Mouse (Mus musculus) layer of hippocampus, adult 6 months (tissue): Measurements from ENCODE around the gene Fancm. TPM values are rescaled to one million over a fixed set of nuclear protein-coding genes. Genes with fewer than 3 reads are reported as not detected.

Source experiments
- long read RNA-seq, 2 experiments: library from polyadenylated mRNA; unstranded; transcript quantifications; one replicate each; pipeline ENCODE4 v2.0.0; 2019 to 2020
- polyA plus RNA-seq: library from polyadenylated mRNA; unstranded; fragments of <200 nt; fragmentation: Nextera tagmentation; gene quantifications from 2 replicates; pipeline ENCODE4 v1.2.3, GENCODE M21; 2021

The Fancm gene
- polyA plus RNA-seq, result 1.3 and 1.8 TPM in 2 replicates
- long read RNA-seq, experiment 1, full-length matches to known transcripts, result 3 of 3 reads
- long read RNA-seq, experiment 1, partial matches to known transcripts, result 0 of 3 reads
- long read RNA-seq, experiment 1, other reads (novel, unspliced or antisense), result 0 of 3 reads
- long read RNA-seq, experiment 2, full-length matches to known transcripts, result 7 of 19 reads
- long read RNA-seq, experiment 2, partial matches to known transcripts, result 9 of 19 reads
- long read RNA-seq, experiment 2, other reads (novel, unspliced or antisense), result 3 of 19 reads

DNA sequence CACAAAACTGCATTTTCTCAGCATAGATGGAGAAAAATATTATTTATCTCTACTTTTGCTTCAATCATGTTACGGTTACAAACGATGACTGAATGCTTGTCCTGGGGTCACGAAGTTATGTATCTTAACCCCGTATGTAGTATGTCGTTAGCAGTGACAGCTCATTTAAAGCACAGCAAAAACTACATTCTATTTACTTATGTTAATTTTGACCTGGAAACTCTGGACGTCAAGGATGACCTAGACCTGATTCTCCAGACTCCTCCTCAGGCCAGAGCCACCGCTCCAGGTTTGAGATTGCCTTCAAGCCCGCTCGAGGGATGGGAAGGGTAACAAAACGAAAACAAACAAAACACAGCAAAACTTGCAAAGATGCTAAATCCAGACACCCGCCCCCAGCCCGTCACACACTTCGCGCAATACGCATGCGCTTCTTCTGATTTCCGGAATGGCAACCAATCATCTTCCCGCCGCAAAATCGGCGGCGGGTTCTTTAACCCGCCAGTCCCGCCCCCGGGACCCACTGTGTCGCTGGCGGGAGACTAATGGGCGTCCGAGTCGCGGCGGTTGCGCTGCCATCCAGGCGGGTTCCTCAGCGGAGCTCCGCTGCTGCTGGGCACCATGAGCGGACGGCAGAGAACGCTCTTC lies at the start of gene Fancm:
Fancm (plus strand) TSS at position 519 of the 648 bp plus-strand sequence.

DNA sequence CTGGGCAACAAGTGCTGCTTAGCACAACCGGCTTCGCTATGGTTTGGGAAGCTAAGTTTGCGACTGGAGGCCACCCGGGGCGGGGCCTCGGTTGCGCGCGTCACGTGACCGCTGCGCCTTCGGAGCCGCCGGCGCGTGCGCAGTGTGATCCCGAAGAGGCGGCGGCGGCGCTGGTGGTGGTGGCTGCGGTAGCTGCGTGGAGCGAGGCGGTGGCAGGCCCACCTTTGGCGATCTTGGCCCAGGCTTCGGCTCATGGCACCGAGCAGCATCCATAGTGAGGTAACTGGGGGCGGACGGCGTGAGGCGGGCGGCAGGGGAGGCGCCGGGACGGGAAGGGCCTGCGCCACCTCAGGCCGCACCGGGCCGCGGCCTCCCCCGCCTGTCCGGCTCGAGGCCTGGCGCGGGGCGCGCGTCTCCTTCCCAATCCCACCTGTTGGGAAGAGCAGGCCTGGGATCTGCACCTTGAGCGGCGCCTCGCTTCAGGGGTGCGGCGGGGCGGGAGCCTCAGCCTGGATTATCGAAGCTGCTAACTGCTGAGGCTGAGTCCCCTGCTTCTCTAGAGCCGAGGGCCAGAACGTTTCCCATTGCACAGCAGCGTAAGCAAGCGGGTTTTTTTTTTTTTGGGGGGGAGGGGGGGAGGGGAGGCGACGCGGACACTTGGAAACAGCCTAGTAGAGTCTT lies 39.1 kb upstream of the Fancm start, which contains the start of gene Prpf39:
Prpf39 (plus strand) TSS at position 144 of the 681 bp plus-strand sequence.

DNA sequence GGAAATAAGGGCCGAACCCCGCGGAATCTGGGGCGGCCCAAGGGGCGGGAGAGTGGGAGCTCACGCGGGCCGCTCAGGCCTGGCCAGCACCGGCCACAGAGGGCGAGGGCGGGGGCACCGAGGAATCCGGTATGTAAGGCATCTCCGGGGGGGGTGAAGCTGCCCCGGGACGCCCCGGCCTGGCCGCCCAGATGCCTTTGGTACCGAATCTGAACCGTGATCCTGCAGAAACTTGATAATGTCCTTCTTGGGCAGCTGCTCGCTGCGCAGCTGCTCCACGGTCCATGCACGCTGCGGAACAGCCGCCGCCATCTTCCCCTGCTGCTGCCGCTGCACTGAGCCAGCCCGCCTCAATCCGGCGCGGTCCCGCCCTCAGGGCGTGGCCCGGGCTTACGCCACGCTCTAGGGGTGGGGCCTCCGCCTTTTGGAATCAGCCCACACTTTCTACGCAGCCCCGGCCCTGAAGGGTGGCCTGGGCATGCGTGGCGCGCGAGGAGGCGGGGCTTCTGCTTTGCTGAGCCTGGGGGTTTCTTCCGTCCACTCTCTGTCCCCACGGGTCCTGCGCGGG lies 1.7 kb upstream of the Fancm start, which contains the start of gene Fkbp3:
Fkbp3 (minus strand) TSS at position 397 of the 568 bp plus-strand sequence.

DNA sequence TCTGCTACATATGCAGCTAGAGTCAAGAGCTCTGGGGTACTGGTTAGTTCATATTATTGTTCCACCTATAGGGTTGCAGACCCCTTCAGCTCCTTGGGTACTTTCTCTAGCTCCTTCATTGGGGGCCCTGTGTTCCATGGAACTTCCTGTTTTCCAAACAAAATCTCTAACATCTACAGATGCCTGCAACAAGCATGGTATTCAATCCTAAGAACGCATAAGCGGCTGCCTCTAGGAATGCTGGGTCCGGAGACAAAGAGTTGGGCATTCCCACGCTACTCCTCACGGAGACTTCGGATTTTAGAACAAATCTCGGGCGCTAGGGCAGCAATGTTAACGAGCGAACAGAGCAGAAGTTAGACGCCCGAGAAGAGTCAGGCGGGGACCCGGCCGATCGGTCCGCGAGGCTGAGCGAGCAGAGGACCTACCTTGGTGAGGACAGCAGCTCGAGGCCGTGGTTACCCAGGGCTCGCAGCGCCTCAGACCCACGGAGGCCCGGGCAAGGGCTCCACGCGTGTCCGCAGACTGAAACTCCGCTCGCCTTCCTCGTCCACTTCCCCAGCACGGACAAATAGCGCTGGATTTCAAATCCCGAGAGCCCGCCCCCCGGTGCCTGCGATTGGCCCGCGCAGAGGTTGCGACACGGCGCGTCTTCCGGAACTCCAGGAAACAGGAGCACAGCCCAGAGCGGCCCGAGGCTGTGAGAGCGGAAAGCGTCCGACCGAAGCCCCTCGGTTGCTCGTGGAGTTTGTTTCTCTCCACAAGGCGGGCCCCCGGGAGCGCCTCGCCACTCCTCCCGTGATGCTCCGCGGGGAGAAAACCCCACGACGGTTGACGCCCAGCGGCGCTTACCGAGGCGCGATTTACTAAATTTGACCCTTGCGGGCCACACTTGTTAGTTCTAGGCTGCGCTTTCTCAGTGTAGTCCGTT lies 96.9 kb downstream of the Fancm start, which contains the start of gene Mis18bp1:
Mis18bp1 (minus strand) TSS at position 584 of the 931 bp plus-strand sequence.

Other genes with a start within 250 kb of the Fancm start
- 0.53 and 0.75 TPM in 2 replicates for gene Gm527, start 157.7 kb upstream of the Fancm start, polyA plus RNA-seq
- 4.4 and 5.9 TPM in 2 replicates for gene Klhl28, start 110.1 kb upstream of the Fancm start, polyA plus RNA-seq
- 10.3 and 10.8 TPM in 2 replicates for gene Togaram1, start 109.8 kb upstream of the Fancm start, polyA plus RNA-seq
- 6.0 and 7.7 TPM in 2 replicates for gene Prpf39, start 39.3 kb upstream of the Fancm start, polyA plus RNA-seq
- 444 and 595 TPM in 2 replicates for gene Fkbp3, start 1.6 kb upstream of the Fancm start, polyA plus RNA-seq
- gene Mis18bp1, start 97.0 kb downstream of the Fancm start, polyA plus RNA-seq, result 0.33 and 0.43 TPM in 2 replicates
- gene Wdr20rt, start 149.9 kb downstream of the Fancm start, polyA plus RNA-seq, result not detected in 2 replicates